Mouse (Mus musculus): ENCODE results near the gene Zmpste24. TPM values are rescaled to one million over a fixed set of nuclear protein-coding genes. Genes with fewer than 3 reads are reported as not detected.

The Zmpste24 gene
- 4.3 and 5.2 TPM in 2 replicates for polyA plus RNA-seq (2012)

DNA sequence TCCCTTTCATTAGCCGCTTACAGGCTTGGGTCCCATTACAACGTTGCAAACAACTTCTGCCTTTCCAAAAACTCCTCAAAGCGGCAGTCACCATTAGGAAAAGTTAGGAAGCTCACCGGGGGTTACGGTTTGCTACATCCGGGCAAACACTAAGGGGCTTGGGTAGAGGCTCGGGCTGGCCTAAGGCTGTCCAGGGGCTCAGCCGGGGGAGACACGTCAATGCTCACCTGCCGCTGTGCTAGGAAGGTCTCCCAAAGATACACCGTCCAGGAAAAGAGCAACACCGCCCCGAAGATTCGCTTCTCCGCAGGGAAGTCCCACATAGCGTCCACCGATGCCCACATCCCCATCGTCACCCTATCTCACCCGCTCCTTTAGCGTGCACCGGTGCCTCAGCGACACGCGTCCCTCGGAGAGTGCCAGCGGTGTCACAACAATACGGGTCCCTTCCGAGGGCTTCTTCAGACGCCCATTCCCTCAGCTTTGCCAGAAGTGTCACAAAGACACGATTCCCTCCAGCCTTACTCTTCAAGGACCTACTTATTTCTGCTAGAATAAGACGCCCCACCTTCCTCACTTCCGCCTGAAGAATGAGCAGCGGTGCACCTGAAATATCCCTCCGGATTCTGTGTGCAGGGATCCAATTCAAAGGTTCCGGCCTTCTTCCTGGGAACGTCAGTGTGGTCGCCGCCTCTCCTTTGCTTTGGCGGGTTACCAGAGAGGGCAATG is at the start of gene Zmpste24:
Zmpste24 (minus strand) TSS at position 592 of the 729 bp plus-strand sequence.
- no peak for TF ChIP-seq GATA1 (IDR thresholded peaks at IDR 0.05; ENCODE audit: low read length)

DNA sequence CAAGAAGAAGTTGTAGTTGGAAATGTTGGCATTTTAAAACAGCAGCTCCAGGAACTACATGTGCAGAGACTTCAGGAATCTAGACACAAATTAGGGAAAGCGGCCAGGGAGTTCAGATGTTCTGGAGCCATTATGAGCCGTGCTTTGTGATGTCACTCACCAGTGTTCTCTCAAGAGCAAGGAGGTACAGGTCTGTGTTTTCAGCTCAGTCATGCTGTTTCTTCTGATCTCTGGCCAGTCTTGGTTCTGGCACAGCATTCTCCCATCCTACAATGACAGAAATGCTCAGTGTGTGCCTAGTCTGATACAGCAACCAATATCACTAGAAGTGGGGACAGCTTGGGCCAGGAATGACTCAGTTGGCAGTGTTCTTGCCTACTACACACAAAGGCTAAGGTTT is 11.1 kb upstream of the Zmpste24 start, which contains the start of gene Tmco2:
Tmco2 (minus strand) TSS at position 101 of the 400 bp plus-strand sequence.
- TF ChIP-seq GATA1 (IDR thresholded peaks at IDR 0.05; ENCODE audit: low read length): no peak

DNA sequence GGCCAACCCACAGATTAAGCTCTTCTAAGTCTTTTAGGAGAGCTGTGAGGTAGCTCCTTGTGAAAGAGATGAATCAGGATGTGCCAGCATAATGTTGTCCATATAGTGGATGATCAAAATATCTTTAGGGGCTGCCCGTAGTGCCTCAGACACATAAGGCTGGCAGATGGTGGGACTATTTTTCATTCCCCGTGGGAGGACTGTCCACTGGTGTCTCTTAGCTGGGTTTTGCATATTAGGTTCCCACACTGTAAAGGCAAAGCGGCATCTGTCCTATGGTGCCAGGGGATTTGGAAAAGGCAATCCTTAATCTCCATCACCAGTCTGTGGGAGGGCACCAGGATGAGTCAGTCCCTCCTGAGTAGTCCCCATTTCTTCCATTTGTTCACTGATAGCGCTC is 5.3 kb upstream of the Zmpste24 start:
- TF ChIP-seq GATA1 (IDR thresholded peaks at IDR 0.05; ENCODE audit: low read length): no peak

DNA sequence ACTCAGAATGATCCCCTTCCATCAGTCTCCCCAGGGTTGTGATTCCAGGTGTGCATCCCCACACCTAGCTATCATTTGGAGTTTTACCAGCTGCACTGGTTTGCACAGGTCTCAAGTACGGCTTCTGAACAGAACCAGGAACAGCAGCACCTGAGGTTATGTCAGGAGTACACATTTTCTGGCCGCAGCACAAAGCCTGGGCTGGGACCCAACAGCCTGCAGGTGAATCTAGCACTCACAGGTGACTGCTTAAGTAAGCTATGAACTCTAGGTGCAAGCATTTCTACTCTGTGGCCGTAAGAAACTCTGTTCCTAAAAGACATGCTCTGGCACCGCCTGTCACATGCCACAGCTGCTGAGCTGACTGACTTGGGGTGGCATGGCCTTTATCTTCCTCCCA is 7.8 kb downstream of the Zmpste24 start:
- no peak for TF ChIP-seq GATA1 (IDR thresholded peaks at IDR 0.05; ENCODE audit: low read length)

DNA sequence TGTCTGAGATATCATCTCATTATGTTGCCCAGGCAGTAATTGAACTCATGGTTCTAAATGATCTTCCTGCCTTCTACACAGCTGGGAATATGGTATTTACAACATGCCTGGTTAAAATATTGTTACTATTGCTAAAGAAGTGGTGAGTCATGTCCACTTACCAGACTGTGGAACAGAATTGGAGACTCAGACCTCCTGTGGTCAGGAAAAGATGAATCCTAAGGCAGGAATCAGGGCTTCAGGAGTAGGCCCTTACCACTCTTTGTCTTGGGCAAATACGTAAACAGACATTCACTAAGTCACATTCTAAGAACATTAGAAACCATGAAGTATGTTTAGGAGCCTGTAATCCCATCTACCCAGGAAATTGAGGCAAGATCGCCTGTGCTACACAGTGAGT is 9.3 kb downstream of the Zmpste24 start:
- TF ChIP-seq GATA1 (IDR thresholded peaks at IDR 0.05; ENCODE audit: low read length): no peak

DNA sequence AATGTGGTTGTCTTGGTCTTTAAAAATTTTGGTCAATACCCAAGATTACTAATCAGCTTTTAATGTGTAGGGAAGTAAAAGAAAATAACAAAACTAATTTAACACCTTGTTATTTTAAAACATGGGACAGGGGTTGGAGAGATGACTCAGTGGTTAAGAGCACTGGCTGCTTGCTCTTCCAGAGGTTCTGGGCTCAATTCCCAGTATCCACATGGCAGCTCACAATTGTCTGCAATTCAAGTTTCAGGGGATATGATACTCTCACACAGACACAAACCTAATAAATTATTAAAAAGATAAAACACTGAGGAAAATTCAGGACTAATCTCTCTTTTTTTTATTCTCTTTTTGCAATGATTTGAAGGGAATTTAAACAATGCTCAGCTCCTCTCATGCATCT is 13.5 kb downstream of the Zmpste24 start:
- TF ChIP-seq GATA1 (IDR thresholded peaks at IDR 0.05; ENCODE audit: low read length): no peak

DNA sequence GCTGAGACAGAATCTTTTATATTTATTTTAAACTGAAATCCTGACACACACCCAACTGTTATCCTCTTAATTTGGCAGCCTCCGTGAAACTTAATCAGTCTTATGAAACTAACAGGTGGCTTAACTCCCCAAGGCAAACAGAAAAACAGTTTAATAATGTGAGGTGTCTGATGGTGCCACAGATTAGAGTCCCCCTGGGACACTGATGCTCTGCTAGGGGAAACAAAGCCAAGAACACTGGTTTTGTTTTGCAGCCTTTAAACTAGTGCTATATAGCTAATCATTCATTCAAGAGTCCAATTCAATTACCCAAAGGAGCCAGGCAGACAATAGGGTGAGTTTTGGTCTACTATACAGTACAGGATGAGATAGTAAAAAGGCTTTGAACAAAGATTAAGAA is 17.6 kb downstream of the Zmpste24 start:
- TF ChIP-seq GATA1 (IDR thresholded peaks at IDR 0.05; ENCODE audit: low read length): no peak

DNA sequence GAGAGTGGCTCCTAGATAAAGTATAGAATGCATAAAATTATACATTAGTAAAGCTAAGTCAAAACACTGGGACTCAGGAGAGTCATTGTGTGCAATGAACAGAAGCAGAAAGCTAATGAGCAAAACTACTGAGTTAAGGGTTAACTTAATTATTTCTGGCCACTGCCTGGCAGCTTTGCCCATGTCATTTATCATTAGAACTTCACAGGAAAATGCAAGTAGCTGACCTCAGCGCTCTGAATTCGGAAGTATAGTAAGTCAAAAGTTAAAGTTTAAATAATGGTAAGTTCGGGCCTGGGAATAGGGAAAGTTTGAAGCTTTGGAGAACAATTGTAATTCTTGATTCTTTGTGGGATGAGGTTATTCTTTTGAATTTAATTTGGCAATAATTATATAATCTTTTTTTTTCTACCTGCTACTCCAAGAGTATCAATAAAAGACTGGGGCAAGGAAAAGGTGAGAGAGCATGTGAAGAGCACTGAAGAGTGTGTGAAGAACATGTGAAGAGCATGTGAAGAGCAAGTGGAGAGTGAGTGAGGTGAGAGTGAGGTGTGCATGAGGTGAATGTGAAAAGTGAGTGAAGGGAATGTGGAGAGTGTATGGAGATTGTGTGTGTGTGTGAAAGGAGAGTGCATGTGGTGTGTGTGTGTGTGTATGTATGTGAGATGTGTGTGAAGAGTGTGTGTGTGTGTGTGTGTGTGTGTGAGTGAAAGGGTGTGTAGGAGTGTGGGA is 20.0 kb downstream of the Zmpste24 start:
- no peak for TF ChIP-seq GATA1 (IDR thresholded peaks at IDR 0.05; ENCODE audit: low read length)

DNA sequence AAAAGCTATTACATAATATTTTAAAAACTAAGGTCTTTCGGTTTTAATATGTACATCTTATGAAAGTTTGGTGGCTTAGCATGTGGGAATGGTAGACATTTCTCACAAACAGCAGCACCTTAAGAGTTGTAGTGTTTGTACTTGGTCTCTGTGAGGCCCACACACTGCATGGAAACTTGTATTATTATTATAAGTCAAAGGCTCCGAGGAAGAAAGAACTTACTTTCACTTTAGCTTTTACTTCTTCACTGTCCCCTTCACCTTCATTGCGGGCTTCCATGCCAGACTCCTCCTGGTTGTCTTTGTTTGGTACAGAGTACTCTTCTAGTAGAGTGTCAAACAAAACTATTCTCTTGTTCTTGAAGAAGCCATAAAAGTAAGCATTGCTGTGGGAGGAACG is 23.8 kb downstream of the Zmpste24 start:
- no peak for TF ChIP-seq GATA1 (IDR thresholded peaks at IDR 0.05; ENCODE audit: low read length)

DNA sequence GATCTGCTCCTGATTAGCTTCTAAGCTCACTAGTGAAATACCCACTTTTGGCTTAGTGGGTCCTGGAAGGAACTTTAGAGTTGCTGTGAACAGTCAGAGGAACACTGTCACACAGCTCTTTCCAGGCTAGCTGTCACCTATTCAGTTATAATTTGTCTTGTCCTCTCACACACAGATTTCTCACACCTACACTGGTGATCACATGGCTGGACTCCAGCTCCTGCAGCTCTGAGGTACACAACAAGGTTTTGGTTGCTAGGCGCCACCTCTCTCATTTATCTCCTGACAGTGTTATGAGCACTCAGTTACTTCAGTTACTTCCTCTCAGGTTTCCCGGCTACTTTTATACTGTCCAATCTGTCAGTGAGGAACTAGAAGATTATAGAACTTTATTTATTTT is 32.7 kb downstream of the Zmpste24 start:
- TF ChIP-seq GATA1 (IDR thresholded peaks at IDR 0.05; ENCODE audit: low read length): no peak

DNA sequence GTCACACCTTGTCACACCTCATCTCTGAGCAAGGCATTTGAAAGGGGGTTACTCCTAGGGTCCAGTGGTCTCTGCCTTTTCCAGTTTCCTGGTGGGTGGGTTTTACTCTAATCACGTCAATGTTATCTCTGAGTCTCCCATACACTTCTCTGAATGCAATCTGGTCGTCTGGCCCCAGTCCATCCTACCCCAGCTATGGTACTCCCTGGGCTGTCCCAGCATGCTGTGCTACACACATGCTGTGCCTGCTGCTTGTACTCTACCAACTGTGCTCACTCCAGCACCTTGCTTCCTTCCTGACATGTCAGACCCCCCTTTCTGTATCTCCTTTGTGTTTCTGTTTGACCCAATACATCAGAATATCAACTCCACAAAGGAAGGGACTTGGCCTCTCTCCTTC is 41.0 kb downstream of the Zmpste24 start:
- TF ChIP-seq GATA1 (IDR thresholded peaks at IDR 0.05; ENCODE audit: low read length): no peak

DNA sequence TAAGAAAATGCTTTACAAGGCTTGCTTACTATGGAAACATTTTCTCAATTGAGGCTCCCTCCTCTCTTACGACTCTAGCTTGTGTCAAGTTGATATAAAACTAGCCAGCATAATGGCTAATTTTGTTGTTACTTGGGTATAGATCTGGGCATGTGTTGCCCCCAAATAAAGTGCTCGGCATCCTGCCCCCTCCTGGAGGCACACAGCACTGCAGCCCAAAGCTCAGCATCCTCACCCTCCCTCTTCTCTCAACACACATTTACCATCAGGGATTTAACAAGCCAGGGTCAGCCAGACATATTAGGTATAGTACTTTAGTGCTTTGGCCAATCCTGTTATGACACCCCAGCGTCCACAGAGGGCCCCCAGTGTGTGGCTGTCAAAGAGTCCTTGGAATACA is 41.7 kb downstream of the Zmpste24 start:
- TF ChIP-seq GATA1 (IDR thresholded peaks at IDR 0.05; ENCODE audit: low read length): no peak

DNA sequence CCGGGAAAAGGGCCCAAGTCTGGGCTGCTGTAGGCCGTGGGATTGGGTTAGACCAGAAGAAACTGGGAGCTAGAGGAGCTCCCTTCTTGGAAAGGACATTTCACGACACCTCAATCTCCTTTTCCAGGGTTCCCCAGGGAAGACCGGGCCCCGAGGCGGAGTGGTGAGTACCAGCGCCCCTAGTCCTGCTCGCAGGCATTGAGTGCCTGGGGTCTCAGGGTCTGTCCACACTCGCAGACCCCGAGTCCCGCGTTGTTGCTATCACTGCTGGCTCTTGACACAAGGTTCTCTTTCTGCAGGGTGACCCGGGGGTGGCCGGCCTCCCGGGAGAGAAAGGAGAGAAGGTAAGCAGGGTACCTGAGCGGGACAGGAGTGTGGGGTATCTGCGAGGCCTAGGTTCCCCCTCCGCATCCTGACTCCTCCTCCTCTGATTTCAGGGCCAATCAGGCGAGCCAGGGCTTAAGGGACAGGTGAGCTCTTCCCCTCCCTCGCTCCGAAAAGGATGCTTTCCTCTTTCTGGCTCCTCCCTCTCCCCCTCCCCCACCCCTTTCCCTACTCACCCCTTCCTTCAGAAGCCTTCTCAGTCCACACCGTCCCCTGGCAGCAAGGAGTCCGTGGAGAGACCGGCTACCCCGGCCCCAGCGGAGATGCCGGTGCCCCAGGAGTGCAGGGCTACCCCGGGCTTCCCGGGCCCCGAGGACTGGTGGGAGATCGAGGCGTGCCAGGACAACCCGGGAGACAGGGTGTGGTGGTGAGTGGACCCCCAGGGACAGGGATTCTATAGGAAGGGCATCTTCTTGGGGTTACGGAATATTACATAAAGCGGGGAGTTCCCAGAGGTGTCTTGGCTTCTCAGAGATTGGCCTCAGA is 45.4 kb downstream of the Zmpste24 start:
- TF ChIP-seq GATA1 (IDR thresholded peaks at IDR 0.05; ENCODE audit: low read length): no peak

DNA sequence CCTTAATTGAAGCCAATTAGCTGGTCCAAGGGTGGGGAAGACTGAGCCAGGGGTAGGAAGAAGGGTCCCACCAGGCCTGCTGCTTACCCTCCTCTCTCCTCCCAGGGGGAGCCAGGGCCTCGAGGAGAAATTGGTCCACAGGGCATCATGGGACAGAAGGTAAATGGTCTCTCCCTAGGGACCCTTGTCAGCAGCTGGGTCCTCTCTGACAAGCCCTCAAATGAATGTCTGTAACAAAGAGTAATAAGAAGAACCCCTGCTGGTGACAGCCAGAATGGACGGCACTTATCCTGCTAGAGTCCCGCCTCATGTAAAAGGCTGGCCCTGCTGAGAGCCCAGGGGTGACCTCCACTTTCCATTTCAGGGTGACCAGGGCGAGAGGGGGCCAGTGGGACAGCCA is 46.2 kb downstream of the Zmpste24 start:
- TF ChIP-seq GATA1 (IDR thresholded peaks at IDR 0.05; ENCODE audit: low read length): no peak

DNA sequence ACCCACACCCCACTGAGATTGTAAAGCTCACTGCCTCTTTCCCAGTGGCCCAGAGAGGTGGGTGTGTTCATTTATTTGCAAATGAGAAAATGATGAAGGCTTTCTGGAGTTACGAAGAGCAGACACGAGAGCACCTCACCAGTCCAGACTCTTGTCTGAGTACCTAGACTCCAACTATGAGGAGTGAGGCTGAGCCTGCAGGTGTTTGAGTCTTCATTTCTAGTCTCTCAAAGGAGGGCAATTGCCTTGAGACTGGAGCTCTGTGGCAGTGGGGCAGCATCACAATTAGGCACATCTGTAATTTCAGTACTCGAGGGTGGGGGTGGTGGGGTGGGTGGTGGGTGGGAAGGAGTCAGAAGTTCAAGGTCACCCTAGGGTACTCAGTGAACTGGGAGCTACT is 55.1 kb downstream of the Zmpste24 start:
- no peak for TF ChIP-seq GATA1 (IDR thresholded peaks at IDR 0.05; ENCODE audit: low read length)

DNA sequence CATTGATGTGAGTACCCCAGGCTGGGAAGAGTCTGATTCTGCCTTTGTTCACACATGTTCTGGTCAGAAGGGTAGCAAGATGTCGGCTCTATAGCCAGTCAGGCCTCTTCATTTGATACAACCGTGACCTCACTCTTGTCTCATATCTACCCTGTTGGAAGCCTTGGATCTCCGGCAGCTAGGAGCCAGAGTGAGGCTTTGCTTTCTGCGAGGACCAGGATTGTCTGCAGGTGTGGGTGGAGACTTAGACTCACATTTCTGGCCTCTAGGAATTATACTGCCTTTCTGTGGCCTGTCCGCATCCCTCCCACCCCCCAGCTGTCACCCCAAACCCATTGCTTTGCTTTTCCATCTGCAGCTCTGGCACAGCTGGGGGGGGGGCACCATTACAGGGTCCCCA is 55.6 kb downstream of the Zmpste24 start:
- TF ChIP-seq GATA1 (IDR thresholded peaks at IDR 0.05; ENCODE audit: low read length): no peak

Measured in G1E-ER4 (cell line).